Mouse (Mus musculus) midbrain, embryonic 15.5 days (tissue): ENCODE results near the gene Cnpy1. TPM values are rescaled to one million over a fixed set of nuclear protein-coding genes. Genes with fewer than 3 reads are reported as not detected.

Source experiments
- ATAC-seq: fragments of 200-750 bp; cut with Nextera tagmentation; replicated peaks from 2 replicates; pipeline ENCODE4 v1.8.0; 2017; ENCODE audit warnings: moderate TSS enrichment
- H3K27ac ChIP-seq: fragments of 300-500 bp; sonication (generic); 2 replicates; pipeline ENCODE4 v1.5.1; 2015; ENCODE audit warnings: mild to moderate bottlenecking, inconsistent platforms
- H3K27me3 ChIP-seq: fragments of 300-500 bp; sonication (generic); replicated peaks from 2 replicates; pipeline ENCODE4 v1.6.1; 2015; ENCODE audit warnings: inconsistent platforms
- H3K36me3 ChIP-seq: fragments of 300-500 bp; sonication (generic); replicated peaks from 2 replicates; pipeline ENCODE4 v1.6.1; 2015; ENCODE audit warnings: inconsistent platforms
- H3K4me1 ChIP-seq: fragments of 300-500 bp; sonication (generic); 2 replicates; pipeline ENCODE4 v1.6.1; 2015; ENCODE audit warnings: inconsistent platforms
- H3K4me2 ChIP-seq: fragments of 300-500 bp; sonication (generic); 2 replicates; pipeline ENCODE4 v1.6.1; 2015; ENCODE audit warnings: inconsistent platforms, mild to moderate bottlenecking, moderate library complexity
- H3K4me3 ChIP-seq: fragments of 300-500 bp; sonication (generic); 2 replicates; pipeline ENCODE4 v1.5.1; 2015; ENCODE audit warnings: mild to moderate bottlenecking, inconsistent platforms
- H3K9ac ChIP-seq: fragments of 300-500 bp; sonication (generic); 2 replicates; pipeline ENCODE4 v1.6.1; 2015; ENCODE audit warnings: mild to moderate bottlenecking, inconsistent platforms
- H3K9me3 ChIP-seq: fragments of 300-500 bp; sonication (generic); 2 replicates; pipeline ENCODE4 v1.6.1; 2016; ENCODE audit warnings: inconsistent platforms
- WGBS: fragments of 180-500 bp; shearing (Covaris S2); methylation state at CpG from one replicate; pipeline ENCODE4 v1.1.7; 2015; ENCODE audit warnings: mixed read lengths; 5-methylcytosine and 5-hydroxymethylcytosine counted together
- polyA plus RNA-seq: library from polyadenylated mRNA; unstranded; fragments of >200 nt; fragmentation: Nextera tagmentation; extraction: Ambion mirVana; gene quantifications from 2 replicates; pipeline ENCODE4 v1.2.1, GENCODE M21; 2015

Gene Cnpy1
- polyA plus RNA-seq, 1 experiment from 2014 or later: 44.2 TPM

- Histone ChIP-seq H3K27ac (no peak overlapping the region), H3K36me3 (no peaks in the 10 kb centered on the region), H3K9ac (no peak overlapping the region), H3K4me1 (no peaks in the 10 kb centered on the region), H3K4me3 (no peak overlapping the region), H3K4me2 (no peak overlapping the region), H3K9me3 (no peaks in the 10 kb centered on the region), H3K27me3 (no peaks in the 10 kb centered on the region)
- no peak for ATAC-seq
- 75% methylated on average over 1 of the region's 1 CpGs for WGBS
Observed at GRCm38 (mm10) chr5:28259939-28260338, 14.3 kb upstream of the Cnpy1 start.

GRCm38 (mm10) chr5:28259385-28259784 lies 13.8 kb upstream of the Cnpy1 start:
- 59% methylated on average over 1 of the region's 1 CpGs for WGBS
- Histone ChIP-seq H3K4me2 (no peak overlapping the region), H3K4me1 (no peaks in the 10 kb centered on the region), H3K27ac (no peak overlapping the region), H3K27me3 (no peaks in the 10 kb centered on the region), H3K36me3 (no peaks in the 10 kb centered on the region), H3K9me3 (no peaks in the 10 kb centered on the region), H3K9ac (no peak overlapping the region), H3K4me3 (no peak overlapping the region)
- no peak for ATAC-seq

GRCm38 (mm10) chr5:28257816-28258215 lies 12.2 kb upstream of the Cnpy1 start:
- Histone ChIP-seq H3K4me1 (no peaks in the 10 kb centered on the region), H3K27me3 (no peaks in the 10 kb centered on the region), H3K4me3 (no peak overlapping the region), H3K4me2 (no peak overlapping the region), H3K36me3 (no peaks in the 10 kb centered on the region), H3K9me3 (no peaks in the 10 kb centered on the region), H3K27ac (no peak overlapping the region), H3K9ac (no peak overlapping the region)
- ATAC-seq: no peak
- 88% methylated on average over 4 of the region's 4 CpGs for WGBS

- no peak overlapping the region for H3K27ac ChIP-seq
- H3K9me3 ChIP-seq: no peaks in the 10 kb centered on the region
- no peak overlapping the region for H3K4me3 ChIP-seq
- H3K36me3 ChIP-seq: no peaks in the 10 kb centered on the region
- peaks cover 9% of the 10 kb centered on the region for H3K4me1 ChIP-seq
- WGBS: 89% methylated on average over 4 of the region's 4 CpGs
- H3K9ac ChIP-seq: no peak overlapping the region
- no peaks in the 10 kb centered on the region for H3K27me3 ChIP-seq
- no peak overlapping the region for H3K4me2 ChIP-seq
- no peak for ATAC-seq
Observed at GRCm38 (mm10) chr5:28252999-28253398, 7.4 kb upstream of the Cnpy1 start.

GRCm38 (mm10) chr5:28252260-28252659 lies 6.7 kb upstream of the Cnpy1 start:
- H3K9me3 ChIP-seq: no peaks in the 10 kb centered on the region
- H3K27ac ChIP-seq: peak overlapping the region; percentile 31
- H3K4me2 ChIP-seq: no peak overlapping the region
- H3K9ac ChIP-seq: no peak overlapping the region
- 95% methylated on average over 4 of the region's 4 CpGs for WGBS
- no peak for ATAC-seq
- no peaks in the 10 kb centered on the region for H3K36me3 ChIP-seq
- no peaks in the 10 kb centered on the region for H3K27me3 ChIP-seq
- H3K4me1 ChIP-seq: peaks cover 9% of the 10 kb centered on the region
- no peak overlapping the region for H3K4me3 ChIP-seq

- no peak overlapping the region for H3K9ac ChIP-seq
- H3K4me2 ChIP-seq: no peak overlapping the region
- WGBS: 20% methylated on average over 4 of the region's 4 CpGs
- H3K36me3 ChIP-seq: no peaks in the 10 kb centered on the region
- no peaks in the 10 kb centered on the region for H3K9me3 ChIP-seq
- H3K27ac ChIP-seq: peak overlapping the region; percentile 43; the same call in 1 of the 2 replicates
- no peaks in the 10 kb centered on the region for H3K27me3 ChIP-seq
- no peak overlapping the region for H3K4me3 ChIP-seq
- H3K4me1 ChIP-seq: peaks cover 9% of the 10 kb centered on the region
- ATAC-seq: peak; percentile 63
Observed at GRCm38 (mm10) chr5:28251211-28251764, 5.7 kb upstream of the Cnpy1 start.

- Histone ChIP-seq H3K4me2 (no peak overlapping the region), H3K4me3 (no peak overlapping the region), H3K9ac (no peak overlapping the region), H3K27me3 (no peaks in the 10 kb centered on the region), H3K27ac (no peak overlapping the region), H3K36me3 (no peaks in the 10 kb centered on the region), H3K4me1 (peaks cover 9% of the 10 kb centered on the region), H3K9me3 (no peaks in the 10 kb centered on the region)
- WGBS: 88% methylated on average over 2 of the region's 2 CpGs
- ATAC-seq: no peak
Observed at GRCm38 (mm10) chr5:28250479-28250878, 4.9 kb upstream of the Cnpy1 start.

- no peak overlapping the region for H3K9ac ChIP-seq
- H3K36me3 ChIP-seq: no peaks in the 10 kb centered on the region
- no peaks in the 10 kb centered on the region for H3K9me3 ChIP-seq
- ATAC-seq: no peak
- 59% methylated on average over 4 of the region's 4 CpGs for WGBS
- no peaks in the 10 kb centered on the region for H3K4me1 ChIP-seq
- H3K4me3 ChIP-seq: no peak overlapping the region
- H3K27ac ChIP-seq: no peak overlapping the region
- no peaks in the 10 kb centered on the region for H3K27me3 ChIP-seq
- H3K4me2 ChIP-seq: no peak overlapping the region
Observed at GRCm38 (mm10) chr5:28245121-28245520, 485 bp downstream of the Cnpy1 start.

- 78% methylated on average over 8 of the region's 8 CpGs for WGBS
- no peak for ATAC-seq
- no peak overlapping the region for H3K4me2 ChIP-seq
- no peaks in the 10 kb centered on the region for H3K4me1 ChIP-seq
- no peak overlapping the region for H3K4me3 ChIP-seq
- H3K36me3 ChIP-seq: no peaks in the 10 kb centered on the region
- H3K27me3 ChIP-seq: no peaks in the 10 kb centered on the region
- H3K9ac ChIP-seq: no peak overlapping the region
- H3K9me3 ChIP-seq: no peaks in the 10 kb centered on the region
- no peak overlapping the region for H3K27ac ChIP-seq
Observed at GRCm38 (mm10) chr5:28243501-28244177, 2.0 kb downstream of the Cnpy1 start.

GRCm38 (mm10) chr5:28241423-28241822 lies 4.2 kb downstream of the Cnpy1 start:
- Histone ChIP-seq H3K9ac (no peak overlapping the region), H3K27ac (no peak overlapping the region), H3K9me3 (no peaks in the 10 kb centered on the region), H3K4me1 (peaks cover 10% of the 10 kb centered on the region), H3K4me2 (no peak overlapping the region), H3K36me3 (no peaks in the 10 kb centered on the region), H3K27me3 (no peaks in the 10 kb centered on the region), H3K4me3 (no peak overlapping the region)
- WGBS: 83% methylated on average over 4 of the region's 4 CpGs
- ATAC-seq: no peak

GRCm38 (mm10) chr5:28239829-28240228 lies 5.8 kb downstream of the Cnpy1 start:
- no peak overlapping the region for H3K4me3 ChIP-seq
- H3K9me3 ChIP-seq: no peaks in the 10 kb centered on the region
- no peak overlapping the region for H3K4me2 ChIP-seq
- H3K27me3 ChIP-seq: no peaks in the 10 kb centered on the region
- WGBS: 83% methylated on average over 5 of the region's 5 CpGs
- no peak for ATAC-seq
- H3K27ac ChIP-seq: no peak overlapping the region
- H3K36me3 ChIP-seq: no peaks in the 10 kb centered on the region
- H3K9ac ChIP-seq: no peak overlapping the region
- peaks cover 16% of the 10 kb centered on the region for H3K4me1 ChIP-seq

- WGBS: 78% methylated on average over 5 of the region's 5 CpGs
- Histone ChIP-seq H3K4me3 (no peak overlapping the region), H3K4me2 (no peak overlapping the region), H3K27ac (no peak overlapping the region), H3K9ac (no peak overlapping the region), H3K27me3 (no peaks in the 10 kb centered on the region), H3K4me1 (peaks cover 16% of the 10 kb centered on the region), H3K36me3 (no peaks in the 10 kb centered on the region), H3K9me3 (no peaks in the 10 kb centered on the region)
- ATAC-seq: no peak
Observed at GRCm38 (mm10) chr5:28238876-28239275, 6.7 kb downstream of the Cnpy1 start.

- Histone ChIP-seq H3K9ac (no peak overlapping the region), H3K36me3 (no peaks in the 10 kb centered on the region), H3K4me3 (no peak overlapping the region), H3K27me3 (no peaks in the 10 kb centered on the region), H3K27ac (no peak overlapping the region), H3K9me3 (no peaks in the 10 kb centered on the region), H3K4me2 (peak overlapping the region; percentile 9; the same call in 1 of the 2 replicates), H3K4me1 (peaks cover 16% of the 10 kb centered on the region)
- WGBS: 15% methylated on average over 4 of the region's 4 CpGs
- peak; percentile 59; the same call in 1 of the 2 replicates for ATAC-seq
Observed at GRCm38 (mm10) chr5:28238152-28238551, 7.5 kb downstream of the Cnpy1 start.
